Mouse (Mus musculus) midbrain, embryonic 12.5 days (tissue): ENCODE data around the gene Ccnk. TPM values are rescaled to one million over a fixed set of nuclear protein-coding genes. Genes with fewer than 3 reads are reported as not detected.
A peak's percentile ranks its signal among the peaks of the same experiment; 100 is the strongest.

Experiments used
- ATAC-seq: fragments of 200-750 bp; cut with Nextera tagmentation; 2 replicates; pipeline ENCODE4 v1.8.0; 2017; ENCODE audit warnings: low read depth, moderate TSS enrichment, moderate library complexity; ENCODE audit not compliant: low FRiP score
- H3K27ac ChIP-seq: fragments of 300-500 bp; sonication (generic); replicated peaks from 2 replicates; pipeline ENCODE4 v1.5.1; 2016; ENCODE audit warnings: mild to moderate bottlenecking
- H3K27me3 ChIP-seq: fragments of 300-500 bp; sonication (generic); 2 replicates; pipeline ENCODE4 v1.6.1; 2016; ENCODE audit warnings: mild to moderate bottlenecking
- H3K36me3 ChIP-seq: fragments of 300-500 bp; sonication (generic); 2 replicates; pipeline ENCODE4 v1.6.1; 2016
- H3K4me1 ChIP-seq: fragments of 300-500 bp; sonication (generic); 2 replicates; pipeline ENCODE4 v1.6.1; 2016
- H3K4me2 ChIP-seq: fragments of 300-500 bp; sonication (generic); replicated peaks from 2 replicates; pipeline ENCODE4 v1.6.1; 2016; ENCODE audit warnings: mild to moderate bottlenecking, moderate library complexity
- H3K4me3 ChIP-seq: fragments of 300-500 bp; sonication (generic); 2 replicates; pipeline ENCODE4 v1.5.1; 2016; ENCODE audit warnings: mild to moderate bottlenecking
- H3K9ac ChIP-seq: fragments of 300-500 bp; sonication (generic); replicated peaks from 2 replicates; pipeline ENCODE4 v1.6.1; 2016; ENCODE audit warnings: mild to moderate bottlenecking, moderate library complexity
- H3K9me3 ChIP-seq: fragments of 300-500 bp; sonication (generic); 2 replicates; pipeline ENCODE4 v1.6.1; 2016; ENCODE audit warnings: mild to moderate bottlenecking
- WGBS: fragments of 180-500 bp; shearing (Covaris S2); methylation state at CpG from one replicate; pipeline ENCODE4 v1.1.7; 2016; 5-methylcytosine and 5-hydroxymethylcytosine counted together
- polyA plus RNA-seq: library from polyadenylated mRNA; unstranded; fragments of >200 nt; fragmentation: Nextera tagmentation; extraction: Ambion mirVana; gene quantifications from 2 replicates; pipeline ENCODE4 v1.2.1, GENCODE M21; 2016

Ccnk gene
- polyA plus RNA-seq, 1 experiment from 2014 or later = 3.8 TPM

- ATAC-seq = no peak
- H3K9me3 ChIP-seq = no peaks in the 10 kb centered on the region
- H3K4me2 ChIP-seq = no peak overlapping the region
- peak overlapping the region; percentile 79 for H3K27ac ChIP-seq
- H3K27me3 ChIP-seq = no peaks in the 10 kb centered on the region
- 63% methylated on average over 11 of the region's 11 CpGs for WGBS
- 0 out of 2 replicates have a peak overlapping the region, but pooled peaks have one; percentile 15 for H3K9ac ChIP-seq
- no peaks in the 10 kb centered on the region for H3K36me3 ChIP-seq
- H3K4me1 ChIP-seq = peaks cover 89% of the 10 kb centered on the region
- H3K4me3 ChIP-seq = no peak overlapping the region
Observed at GRCm38 (mm10) chr12:108216611-108217370, 37.4 kb downstream of the Ccnk start.

- Histone ChIP-seq H3K27me3 (no peaks in the 10 kb centered on the region), H3K27ac (peak overlapping the region; percentile 79), H3K9me3 (no peaks in the 10 kb centered on the region), H3K4me2 (no peak overlapping the region), H3K4me1 (peaks cover 81% of the 10 kb centered on the region), H3K36me3 (no peaks in the 10 kb centered on the region), H3K9ac (0 out of 2 replicates have a peak overlapping the region, but pooled peaks have one; percentile 15), H3K4me3 (no peak overlapping the region)
- ATAC-seq = no peak
- WGBS = 62% methylated on average over 5 of the region's 5 CpGs
Observed at GRCm38 (mm10) chr12:108217572-108217971, 38.2 kb downstream of the Ccnk start.

GRCm38 (mm10) chr12:108219163-108219562 is 39.8 kb downstream of the Ccnk start:
- Histone ChIP-seq H3K36me3 (no peaks in the 10 kb centered on the region), H3K9me3 (no peaks in the 10 kb centered on the region), H3K4me2 (no peak overlapping the region), H3K9ac (peak overlapping the region; percentile 25; the same call in 1 of the 2 replicates), H3K4me1 (peaks cover 75% of the 10 kb centered on the region), H3K27ac (peak overlapping the region; percentile 73), H3K27me3 (no peaks in the 10 kb centered on the region), H3K4me3 (no peak overlapping the region)
- no peak for ATAC-seq
- WGBS = 56% methylated on average over 15 of the region's 15 CpGs

- Histone ChIP-seq H3K27me3 (no peaks in the 10 kb centered on the region), H3K4me3 (no peak overlapping the region), H3K27ac (peak overlapping the region; percentile 73), H3K4me2 (no peak overlapping the region), H3K36me3 (no peaks in the 10 kb centered on the region), H3K9ac (no peak overlapping the region; the same call in 1 of the 2 replicates), H3K9me3 (no peaks in the 10 kb centered on the region), H3K4me1 (peaks cover 77% of the 10 kb centered on the region)
- ATAC-seq = no peak
- WGBS = 75% methylated on average over 21 of the region's 21 CpGs
Observed at GRCm38 (mm10) chr12:108219825-108220616, 40.6 kb downstream of the Ccnk start.

GRCm38 (mm10) chr12:108220621-108221020 is 41.2 kb downstream of the Ccnk start:
- no peak overlapping the region for H3K4me3 ChIP-seq
- H3K27ac ChIP-seq = peak overlapping the region; percentile 39
- WGBS = 75% methylated on average over 12 of the region's 12 CpGs
- H3K9ac ChIP-seq = 0 out of 2 replicates have a peak overlapping the region, but pooled peaks have one; percentile 15
- H3K36me3 ChIP-seq = no peaks in the 10 kb centered on the region
- H3K27me3 ChIP-seq = no peaks in the 10 kb centered on the region
- peaks cover 80% of the 10 kb centered on the region for H3K4me1 ChIP-seq
- no peaks in the 10 kb centered on the region for H3K9me3 ChIP-seq
- H3K4me2 ChIP-seq = no peak overlapping the region
- ATAC-seq = no peak; the same call in 1 of the 2 replicates

- Histone ChIP-seq H3K4me3 (no peak overlapping the region), H3K4me1 (peaks cover 85% of the 10 kb centered on the region), H3K9me3 (no peaks in the 10 kb centered on the region), H3K27ac (0 out of 2 replicates have a peak overlapping the region, but pooled peaks have one; percentile 39), H3K27me3 (no peaks in the 10 kb centered on the region), H3K36me3 (no peaks in the 10 kb centered on the region), H3K4me2 (no peak overlapping the region), H3K9ac (no peak overlapping the region)
- 56% methylated on average over 10 of the region's 10 CpGs for WGBS
- ATAC-seq = peak; percentile 27; the same call in 1 of the 2 replicates
Observed at GRCm38 (mm10) chr12:108221206-108221605, 41.8 kb downstream of the Ccnk start.

GRCm38 (mm10) chr12:108221712-108222111 is 42.3 kb downstream of the Ccnk start:
- Histone ChIP-seq H3K4me1 (peaks cover 85% of the 10 kb centered on the region), H3K4me2 (no peak overlapping the region), H3K9me3 (no peaks in the 10 kb centered on the region)

GRCm38 (mm10) chr12:108223357-108223756 is 44.0 kb downstream of the Ccnk start:
- H3K36me3 ChIP-seq = no peaks in the 10 kb centered on the region
- no peak overlapping the region for H3K4me2 ChIP-seq
- ATAC-seq = no peak
- WGBS = 38% methylated on average over 8 of the region's 8 CpGs
- no peak overlapping the region for H3K9ac ChIP-seq
- no peaks in the 10 kb centered on the region for H3K27me3 ChIP-seq
- no peak overlapping the region for H3K4me3 ChIP-seq
- H3K9me3 ChIP-seq = no peaks in the 10 kb centered on the region
- no peak overlapping the region for H3K27ac ChIP-seq
- peaks cover 81% of the 10 kb centered on the region for H3K4me1 ChIP-seq

More at GRCm38 (mm10) chr12:108221712-108222111, 42.3 kb downstream of the Ccnk start:
- H3K27me3 ChIP-seq = no peaks in the 10 kb centered on the region
- H3K9ac ChIP-seq = no peak overlapping the region
- ATAC-seq = no peak
- WGBS = 89% methylated on average over 7 of the region's 7 CpGs
- no peaks in the 10 kb centered on the region for H3K36me3 ChIP-seq
- H3K27ac ChIP-seq = no peak overlapping the region
- H3K4me3 ChIP-seq = no peak overlapping the region

- Histone ChIP-seq H3K27me3 (no peaks in the 10 kb centered on the region), H3K9me3 (no peaks in the 10 kb centered on the region), H3K27ac (no peak overlapping the region), H3K4me2 (no peak overlapping the region), H3K4me1 (peaks cover 67% of the 10 kb centered on the region), H3K4me3 (no peak overlapping the region), H3K36me3 (no peaks in the 10 kb centered on the region), H3K9ac (no peak overlapping the region)
- ATAC-seq = no peak
- 87% methylated on average over 7 of the region's 7 CpGs for WGBS
Observed at GRCm38 (mm10) chr12:108225781-108226180, 46.4 kb downstream of the Ccnk start.

- H3K27ac ChIP-seq = 0 out of 2 replicates have a peak overlapping the region, but pooled peaks have one; percentile 15
- no peak overlapping the region for H3K9ac ChIP-seq
- peaks cover 67% of the 10 kb centered on the region for H3K4me1 ChIP-seq
- ATAC-seq = no peak
- no peak overlapping the region for H3K4me3 ChIP-seq
- no peaks in the 10 kb centered on the region for H3K36me3 ChIP-seq
- no peaks in the 10 kb centered on the region for H3K9me3 ChIP-seq
- WGBS = 84% methylated on average over 13 of the region's 13 CpGs
- no peaks in the 10 kb centered on the region for H3K27me3 ChIP-seq
- H3K4me2 ChIP-seq = no peak overlapping the region
Observed at GRCm38 (mm10) chr12:108226216-108226615, 46.8 kb downstream of the Ccnk start.

- 0 out of 2 replicates have a peak overlapping the region, but pooled peaks have one; percentile 15 for H3K27ac ChIP-seq
- no peaks in the 10 kb centered on the region for H3K27me3 ChIP-seq
- no peak overlapping the region for H3K4me2 ChIP-seq
- H3K4me1 ChIP-seq = peaks cover 68% of the 10 kb centered on the region
- no peak for ATAC-seq
- 86% methylated on average over 12 of the region's 12 CpGs for WGBS
- no peak overlapping the region for H3K9ac ChIP-seq
- no peaks in the 10 kb centered on the region for H3K36me3 ChIP-seq
- H3K4me3 ChIP-seq = no peak overlapping the region
- H3K9me3 ChIP-seq = no peaks in the 10 kb centered on the region
Observed at GRCm38 (mm10) chr12:108226941-108227340, 47.6 kb downstream of the Ccnk start.

GRCm38 (mm10) chr12:108227527-108227926 is 48.1 kb downstream of the Ccnk start:
- Histone ChIP-seq H3K4me1 (peaks cover 74% of the 10 kb centered on the region), H3K4me3 (no peak overlapping the region), H3K9ac (no peak overlapping the region), H3K36me3 (no peaks in the 10 kb centered on the region), H3K27me3 (no peaks in the 10 kb centered on the region), H3K4me2 (no peak overlapping the region), H3K27ac (no peak overlapping the region), H3K9me3 (no peaks in the 10 kb centered on the region)
- no peak for ATAC-seq
- 90% methylated on average over 16 of the region's 16 CpGs for WGBS
